Mouse (Mus musculus) heart, postnatal 14 days (tissue): ENCODE results near the gene Lrch1. TPM values are rescaled to one million over a fixed set of nuclear protein-coding genes. Genes with fewer than 3 reads are reported as not detected.

Experiments
- DNase-seq, 2 experiments: peaks; one replicate each; pipeline ENCODE4 v3.0.0; 2021 to 2022
- intact Hi-C: fragments of 180-260 bp; cut with DNase I; formaldehyde crosslinking; loops from one replicate; pipeline ENCODE4 v1.15.1; 2025
- long read RNA-seq, 2 experiments: library from polyadenylated mRNA; stranded (forward); transcript quantifications; one replicate each; pipeline ENCODE4 v2.0.0; 2021
- total RNA-seq, 2 experiments: library from RNA; stranded (reverse); gene quantifications; 2 replicates each; pipeline ENCODE4 v1.2.3; 2021

Gene Lrch1
- total RNA-seq = 10 to 100 TPM; 17.5 to 18.5 TPM
- long read RNA-seq, experiment 1, partial matches to known transcripts = 7 of 13 reads
- long read RNA-seq, experiment 1, other reads (novel, unspliced or antisense) = 3 of 13 reads
- long read RNA-seq, experiment 2, full-length matches to known transcripts = 8 of 14 reads
- long read RNA-seq, experiment 2, partial matches to known transcripts = 2 of 14 reads
- long read RNA-seq, experiment 2, other reads (novel, unspliced or antisense) = 4 of 14 reads

- intact Hi-C loops = loop anchor here (1.0 to 10.0 kb wide), 7 partner anchors 29 to 183 kb away; no protein-coding TSS in a partner anchor
- DNase-seq = peak; percentile 87 to 88
These were observed at the start of gene Lrch1 for GRCm38 (mm10) chr14:74947376-74948013. TSS of gene Lrch1 (minus strand) at chr14:74947876.

GRCm38 (mm10) chr14:74997041-74997440 lies 49.4 kb upstream of the Lrch1 start:
- intact Hi-C loops = no loop called here
- no peak for DNase-seq

GRCm38 (mm10) chr14:74996556-74996955 lies 48.9 kb upstream of the Lrch1 start:
- DNase-seq = no peak
- intact Hi-C loops = no loop called here

DNA sequence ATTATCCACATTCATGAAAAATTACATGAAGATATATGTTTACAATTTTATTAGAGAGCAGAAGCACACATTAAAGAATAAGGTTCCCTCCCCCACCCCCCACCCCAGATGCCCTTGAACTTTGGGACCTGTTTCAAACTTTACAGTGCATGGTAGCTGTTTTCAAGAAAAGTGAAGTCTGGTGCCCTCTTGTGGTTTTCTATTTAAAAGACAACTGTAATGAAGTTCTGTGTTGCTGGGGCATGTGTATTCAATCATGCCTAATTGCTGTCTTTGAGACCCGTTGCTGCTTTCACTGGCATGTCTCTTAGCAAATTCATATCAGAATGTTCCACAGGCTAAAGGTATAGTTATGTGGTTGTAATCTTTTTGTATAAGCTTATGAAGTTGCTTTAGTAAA lies 42.8 kb upstream of the Lrch1 start:
- intact Hi-C loops = loop anchor here (1.0 kb wide), 2 partner anchors 202 to 227 kb away; no protein-coding TSS in a partner anchor
- peak in 1 of 2 experiments; percentile 38 for DNase-seq

- DNase-seq = no peak
These were observed 42.2 kb upstream of the Lrch1 start for GRCm38 (mm10) chr14:74989909-74990308.

DNA sequence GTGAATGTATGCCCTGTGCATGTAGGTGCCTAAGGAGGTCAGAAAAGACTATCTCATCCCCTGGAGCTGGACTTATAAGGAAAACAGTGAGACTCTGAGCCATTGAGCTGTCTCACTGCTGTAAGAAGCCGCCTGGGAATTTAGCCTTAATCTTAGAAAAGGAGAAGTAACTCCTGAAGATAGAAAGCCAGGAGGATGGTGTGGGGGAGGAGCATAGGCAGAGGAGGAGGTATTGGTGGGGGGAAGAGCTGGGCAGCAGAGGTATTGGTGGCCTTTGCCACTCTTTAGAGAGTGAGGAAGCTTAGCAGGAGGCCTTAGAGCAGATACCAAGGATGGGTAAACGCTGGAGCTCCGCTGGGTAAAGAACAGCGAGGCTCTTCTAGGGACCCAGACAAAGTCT lies 41.6 kb upstream of the Lrch1 start:
- intact Hi-C loops = no loop called here
- no peak for DNase-seq

More at GRCm38 (mm10) chr14:74989909-74990308, 42.2 kb upstream of the Lrch1 start:
- intact Hi-C loops = loop anchor here (1.0 kb wide), 2 partner anchors 202 to 227 kb away; no protein-coding TSS in a partner anchor

DNA sequence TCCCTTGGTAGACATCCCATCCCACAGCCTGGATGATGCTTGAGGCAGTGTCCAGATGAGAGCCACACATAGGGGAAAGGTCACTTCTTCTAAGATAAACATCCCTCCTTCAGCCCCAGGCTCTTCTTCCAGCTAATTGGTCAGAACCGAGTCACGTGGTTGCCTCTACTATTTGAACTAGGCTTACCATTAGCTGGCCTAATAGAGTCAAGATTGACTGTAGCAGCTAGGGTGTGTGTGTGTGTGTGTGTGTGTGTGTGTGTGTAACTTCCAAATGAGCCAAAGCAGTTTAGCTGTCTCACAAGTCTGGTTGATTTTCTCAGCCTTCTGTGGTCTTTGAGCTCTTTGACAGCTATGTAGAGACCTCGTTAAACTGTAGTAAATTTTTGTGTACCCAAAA lies 38.9 kb upstream of the Lrch1 start:
- DNase-seq = no peak
- intact Hi-C loops = no loop called here

DNA sequence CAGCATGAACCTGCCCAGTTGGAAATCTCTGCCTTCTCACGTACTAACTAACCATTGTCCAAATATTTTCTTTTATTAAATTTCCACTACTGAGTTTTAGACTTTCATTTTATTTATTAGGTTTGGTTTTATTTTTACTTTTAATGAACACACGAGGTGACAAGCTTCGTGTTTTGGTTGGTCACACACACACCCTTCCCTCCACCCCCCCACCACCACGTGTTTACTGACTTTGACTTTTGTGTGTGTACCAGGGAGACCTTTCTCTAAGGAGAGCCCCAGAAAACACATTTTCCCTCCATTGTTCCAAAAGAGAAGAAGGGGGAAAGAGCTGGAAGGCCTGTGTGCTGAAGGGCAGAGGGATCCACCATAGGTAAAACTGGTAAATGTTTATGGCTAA lies 38.0 kb upstream of the Lrch1 start:
- no peak for DNase-seq
- intact Hi-C loops = no loop called here

- intact Hi-C loops = no loop called here
- DNase-seq = no peak
These were observed 37.2 kb upstream of the Lrch1 start for GRCm38 (mm10) chr14:74984817-74985391.

GRCm38 (mm10) chr14:74983079-74983478 lies 35.4 kb upstream of the Lrch1 start:
- intact Hi-C loops = no loop called here
- no peak for DNase-seq

GRCm38 (mm10) chr14:74981016-74981415 lies 33.3 kb upstream of the Lrch1 start:
- no peak for DNase-seq
- intact Hi-C loops = no loop called here

DNA sequence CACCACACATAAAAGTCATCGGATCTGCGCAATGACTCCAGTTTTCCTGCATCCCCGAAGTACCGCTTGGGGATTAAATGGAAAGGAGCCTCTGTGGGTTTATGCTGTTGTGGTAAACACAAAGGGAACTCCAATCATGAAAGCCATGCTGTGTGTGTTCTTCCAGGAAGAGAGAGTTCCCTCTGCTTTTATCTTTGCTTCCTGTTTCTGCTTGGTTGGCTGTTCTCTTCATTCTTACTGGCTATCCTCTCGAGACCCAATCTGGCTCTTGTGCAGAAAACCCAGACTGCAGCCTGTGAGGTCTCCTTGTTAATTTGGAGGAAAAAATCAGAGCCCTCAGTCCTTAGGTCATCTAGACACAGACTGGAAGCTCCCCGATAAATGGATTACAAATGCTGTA lies 29.3 kb upstream of the Lrch1 start:
- DNase-seq = peak in 1 of 2 experiments; percentile 27
- intact Hi-C loops = loop anchor here (2.0 kb wide), 1 partner anchor 28 kb away; no protein-coding TSS in a partner anchor

DNA sequence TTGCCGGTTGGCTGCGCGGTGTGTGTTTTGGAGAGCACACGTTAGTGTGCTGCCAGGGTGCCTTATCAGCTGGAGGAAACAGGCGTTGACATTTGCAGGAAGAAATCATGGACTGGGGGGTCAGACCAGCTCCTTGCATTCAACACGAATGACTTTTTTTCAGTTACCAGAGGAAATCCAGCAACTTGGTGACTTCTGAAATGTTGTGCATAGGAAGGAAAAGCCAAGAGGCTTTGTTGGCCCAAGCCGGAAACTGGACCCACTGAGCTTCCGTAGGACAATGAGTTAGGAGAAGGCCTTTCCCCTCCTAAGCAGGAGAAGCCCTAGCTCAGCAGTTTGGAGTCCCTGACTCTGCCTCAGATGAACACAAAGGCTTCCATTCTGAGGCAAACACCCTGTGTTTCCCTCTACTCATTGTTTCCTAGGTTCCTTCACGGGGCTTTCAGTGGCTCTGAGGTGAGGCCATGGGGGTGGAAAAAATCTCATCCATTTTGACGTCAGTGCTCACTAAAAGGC lies 26.5 kb upstream of the Lrch1 start:
- intact Hi-C loops = no loop called here
- DNase-seq = peak; percentile 7 to 42

DNA sequence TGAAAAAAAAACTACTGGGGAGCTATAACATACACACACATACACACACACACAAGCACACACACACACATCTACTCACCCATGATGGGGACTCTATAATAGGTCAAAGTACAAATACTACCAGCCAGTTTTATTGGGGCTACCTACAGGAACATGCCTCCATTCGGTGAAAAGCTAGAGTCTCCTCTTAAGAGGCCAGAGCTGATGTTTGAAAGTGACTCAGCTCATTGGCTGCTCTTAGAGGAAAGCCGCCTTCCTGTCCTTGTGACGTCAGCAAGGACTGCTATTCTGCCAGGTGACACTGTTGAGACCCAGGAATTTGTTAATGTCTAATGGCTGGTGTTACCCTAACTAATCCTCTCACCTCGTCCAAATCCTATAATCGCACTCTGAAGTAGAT lies 25.0 kb upstream of the Lrch1 start:
- DNase-seq = no peak
- intact Hi-C loops = no loop called here

DNA sequence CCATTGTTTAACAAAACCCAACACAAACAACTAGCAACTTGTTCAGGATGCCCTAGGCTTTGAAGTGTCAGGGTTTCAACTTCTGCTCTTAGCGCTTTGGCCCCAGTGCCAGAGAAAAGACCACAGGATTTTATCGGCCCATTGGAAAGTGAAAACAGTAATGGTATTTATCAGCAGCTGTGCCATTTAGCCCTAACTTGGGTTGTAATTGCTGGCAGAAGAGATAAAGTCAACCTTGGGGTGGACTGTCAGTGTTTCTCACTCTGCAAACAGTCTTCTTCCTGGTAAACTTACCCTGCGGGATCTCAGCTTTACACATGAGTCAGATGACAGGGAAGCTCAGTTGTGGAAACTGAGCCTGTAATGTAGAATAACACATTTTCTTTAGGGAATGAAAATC lies 24.5 kb upstream of the Lrch1 start:
- no peak for DNase-seq
- intact Hi-C loops = no loop called here

GRCm38 (mm10) chr14:74963402-74963764 lies 15.7 kb upstream of the Lrch1 start:
- DNase-seq = no peak
- intact Hi-C loops = no loop called here

DNA sequence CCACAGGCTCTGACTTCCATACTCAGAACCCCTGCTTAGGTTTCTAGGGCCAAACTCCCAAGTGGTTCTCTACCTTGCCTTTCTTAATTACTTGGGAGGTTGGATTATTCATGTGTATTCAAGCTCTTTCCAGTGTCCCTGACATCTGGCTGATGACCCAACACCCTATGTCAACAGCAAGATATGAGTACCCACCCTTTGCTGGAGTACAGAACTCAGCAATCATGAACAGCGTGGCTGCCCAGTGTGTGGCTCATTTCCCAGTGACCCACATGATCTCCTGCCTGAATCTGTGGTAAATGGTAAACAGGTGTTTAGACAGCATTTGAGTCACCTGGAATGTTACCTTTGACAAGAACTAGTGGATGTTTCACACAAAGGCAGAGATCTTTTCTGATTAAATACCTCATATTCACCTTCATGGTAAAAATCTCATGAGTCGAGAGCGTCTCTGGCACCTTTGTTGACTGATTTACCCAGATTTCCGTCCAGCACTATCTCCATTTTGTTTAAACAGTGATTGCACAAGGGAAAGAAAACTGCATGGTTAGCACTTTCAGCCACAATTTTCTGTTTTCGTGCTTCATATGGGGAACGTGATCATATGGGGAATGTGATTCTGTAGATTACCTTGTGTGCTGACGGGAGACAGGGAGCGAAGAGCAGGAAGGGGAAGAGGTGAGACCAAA lies 15.2 kb upstream of the Lrch1 start:
- intact Hi-C loops = no loop called here
- no peak for DNase-seq

DNA sequence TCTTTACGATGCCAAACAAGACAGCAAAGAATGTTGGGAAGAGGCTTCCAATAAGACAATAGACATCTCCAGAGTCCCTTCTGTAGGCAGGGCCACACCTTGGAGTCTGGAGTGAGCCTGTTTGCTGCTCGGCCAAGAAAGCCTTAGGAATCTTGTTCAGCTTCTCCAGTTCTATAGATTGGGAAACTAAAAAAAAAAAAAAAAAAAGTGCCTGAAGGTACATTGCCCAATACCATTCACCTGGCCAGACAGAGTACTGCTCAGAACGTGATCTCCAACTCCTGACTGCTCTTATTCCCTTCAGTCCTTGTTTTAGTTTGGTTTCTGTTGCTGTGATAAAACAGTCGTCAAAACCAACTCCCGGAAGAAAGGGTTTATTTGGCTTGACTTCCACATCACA lies 12.9 kb upstream of the Lrch1 start:
- DNase-seq = no peak
- intact Hi-C loops = no loop called here

GRCm38 (mm10) chr14:74956702-74957101 lies 9.0 kb upstream of the Lrch1 start:
- no peak for DNase-seq
- intact Hi-C loops = no loop called here

- intact Hi-C loops = no loop called here
- DNase-seq = no peak
These were observed 8.6 kb upstream of the Lrch1 start for GRCm38 (mm10) chr14:74956234-74956633.
